Mouse (Mus musculus): ENCODE measurements around the gene Akt1. TPM values are rescaled to one million over a fixed set of nuclear protein-coding genes. Genes with fewer than 3 reads are reported as not detected.

Akt1 gene
- polyA plus RNA-seq, 1 experiment from 2014 or later = 64.6 TPM

GRCm38 (mm10) chr12:112667619-112668297, 6.9 kb downstream of the Akt1 start:
- ATAC-seq (ENCODE audit: insufficient number of reproducible peaks, insufficient read depth, low FRiP score, low read depth) = no peak
- no peaks in the 10 kb centered on the region for H3K27me3 ChIP-seq (ENCODE audit: control insufficient read depth, insufficient read depth, low read length)
- H3K9me3 ChIP-seq (ENCODE audit: control insufficient read depth, low read depth, low read length) = no peaks in the 10 kb centered on the region
- no peak overlapping the region for H3K4me3 ChIP-seq (ENCODE audit: low read depth, low read length)
- no peak overlapping the region for H3K4me2 ChIP-seq (replicated peaks; ENCODE audit: low read depth, low read length)
- H3K4me1 ChIP-seq (ENCODE audit: control insufficient read depth, insufficient read depth, low read length) = peaks cover 65% of the 10 kb centered on the region
- peaks cover 66% of the 10 kb centered on the region for H3K36me3 ChIP-seq (ENCODE audit: control insufficient read depth, insufficient read depth, low read length)
- WGBS = 83% methylated on average over 10 of the region's 10 CpGs
- no peak overlapping the region for H3K9ac ChIP-seq (replicated peaks; ENCODE audit: low read depth, low read length)
- H3K27ac ChIP-seq (ENCODE audit: low read length) = peak overlapping the region; percentile 21; the same call in 1 of the 2 replicates

GRCm38 (mm10) chr12:112665881-112666544, 8.7 kb downstream of the Akt1 start:
- H3K4me2 ChIP-seq (replicated peaks; ENCODE audit: low read depth, low read length) = 0 out of 2 replicates have a peak overlapping the region, but pooled peaks have one; percentile 0
- peaks cover 71% of the 10 kb centered on the region for H3K36me3 ChIP-seq (ENCODE audit: control insufficient read depth, insufficient read depth, low read length)

GRCm38 (mm10) chr12:112665445-112665844, 9.2 kb downstream of the Akt1 start:
- peak overlapping the region; percentile 61; the same call in 1 of the 2 replicates for H3K27ac ChIP-seq (ENCODE audit: low read length)
- no peak for ATAC-seq (ENCODE audit: insufficient number of reproducible peaks, insufficient read depth, low FRiP score, low read depth)

More at GRCm38 (mm10) chr12:112665881-112666544, 8.7 kb downstream of the Akt1 start:
- Histone ChIP-seq H3K27me3 (ENCODE audit: control insufficient read depth, insufficient read depth, low read length) (no peaks in the 10 kb centered on the region), H3K9ac (replicated peaks; ENCODE audit: low read depth, low read length) (no peak overlapping the region), H3K4me1 (ENCODE audit: control insufficient read depth, insufficient read depth, low read length) (peaks cover 66% of the 10 kb centered on the region), H3K27ac (ENCODE audit: low read length) (peak overlapping the region; percentile 61; the same call in 1 of the 2 replicates), H3K4me3 (ENCODE audit: low read depth, low read length) (no peak overlapping the region), H3K9me3 (ENCODE audit: control insufficient read depth, low read depth, low read length) (no peaks in the 10 kb centered on the region)
- 87% methylated on average over 9 of the region's 9 CpGs for WGBS
- no peak for ATAC-seq (ENCODE audit: insufficient number of reproducible peaks, insufficient read depth, low FRiP score, low read depth)

GRCm38 (mm10) chr12:112664656-112665055, 10.0 kb downstream of the Akt1 start:
- H3K4me1 ChIP-seq (ENCODE audit: control insufficient read depth, insufficient read depth, low read length) = peaks cover 70% of the 10 kb centered on the region
- no peak overlapping the region for H3K4me3 ChIP-seq (ENCODE audit: low read depth, low read length)
- H3K4me2 ChIP-seq (replicated peaks; ENCODE audit: low read depth, low read length) = no peak overlapping the region
- H3K27ac ChIP-seq (ENCODE audit: low read length) = peak overlapping the region; percentile 61; the same call in 1 of the 2 replicates
- no peak overlapping the region for H3K9ac ChIP-seq (replicated peaks; ENCODE audit: low read depth, low read length)
- 30% methylated on average over 5 of the region's 5 CpGs for WGBS
- H3K9me3 ChIP-seq (ENCODE audit: control insufficient read depth, low read depth, low read length) = no peaks in the 10 kb centered on the region
- no peak for ATAC-seq (ENCODE audit: insufficient number of reproducible peaks, insufficient read depth, low FRiP score, low read depth)
- no peaks in the 10 kb centered on the region for H3K27me3 ChIP-seq (ENCODE audit: control insufficient read depth, insufficient read depth, low read length)
- H3K36me3 ChIP-seq (ENCODE audit: control insufficient read depth, insufficient read depth, low read length) = peaks cover 59% of the 10 kb centered on the region

More at GRCm38 (mm10) chr12:112665445-112665844, 9.2 kb downstream of the Akt1 start:
- H3K27me3 ChIP-seq (ENCODE audit: control insufficient read depth, insufficient read depth, low read length) = no peaks in the 10 kb centered on the region
- peaks cover 65% of the 10 kb centered on the region for H3K36me3 ChIP-seq (ENCODE audit: control insufficient read depth, insufficient read depth, low read length)
- H3K9ac ChIP-seq (replicated peaks; ENCODE audit: low read depth, low read length) = no peak overlapping the region
- no peaks in the 10 kb centered on the region for H3K9me3 ChIP-seq (ENCODE audit: control insufficient read depth, low read depth, low read length)
- peaks cover 66% of the 10 kb centered on the region for H3K4me1 ChIP-seq (ENCODE audit: control insufficient read depth, insufficient read depth, low read length)
- 29% methylated on average over 18 of the region's 18 CpGs for WGBS
- no peak overlapping the region for H3K4me3 ChIP-seq (ENCODE audit: low read depth, low read length)
- H3K4me2 ChIP-seq (replicated peaks; ENCODE audit: low read depth, low read length) = peak overlapping the region; percentile 0; the same call in 1 of the 2 replicates

GRCm38 (mm10) chr12:112664124-112664523, 10.6 kb downstream of the Akt1 start:
- ATAC-seq (ENCODE audit: insufficient number of reproducible peaks, insufficient read depth, low FRiP score, low read depth) = no peak
- peak overlapping the region; percentile 22; the same call in 1 of the 2 replicates for H3K27ac ChIP-seq (ENCODE audit: low read length)
- no peaks in the 10 kb centered on the region for H3K9me3 ChIP-seq (ENCODE audit: control insufficient read depth, low read depth, low read length)
- 38% methylated on average over 2 of the region's 2 CpGs for WGBS
- H3K27me3 ChIP-seq (ENCODE audit: control insufficient read depth, insufficient read depth, low read length) = no peaks in the 10 kb centered on the region
- no peak overlapping the region for H3K4me3 ChIP-seq (ENCODE audit: low read depth, low read length)
- H3K36me3 ChIP-seq (ENCODE audit: control insufficient read depth, insufficient read depth, low read length) = peaks cover 59% of the 10 kb centered on the region
- no peak overlapping the region for H3K9ac ChIP-seq (replicated peaks; ENCODE audit: low read depth, low read length)
- H3K4me1 ChIP-seq (ENCODE audit: control insufficient read depth, insufficient read depth, low read length) = peaks cover 74% of the 10 kb centered on the region
- no peak overlapping the region for H3K4me2 ChIP-seq (replicated peaks; ENCODE audit: low read depth, low read length)

- Histone ChIP-seq H3K27ac (ENCODE audit: low read length) (peak overlapping the region; percentile 22; the same call in 1 of the 2 replicates), H3K4me1 (ENCODE audit: control insufficient read depth, insufficient read depth, low read length) (peaks cover 74% of the 10 kb centered on the region), H3K4me2 (replicated peaks; ENCODE audit: low read depth, low read length) (no peak overlapping the region), H3K36me3 (ENCODE audit: control insufficient read depth, insufficient read depth, low read length) (peaks cover 60% of the 10 kb centered on the region), H3K9me3 (ENCODE audit: control insufficient read depth, low read depth, low read length) (no peaks in the 10 kb centered on the region), H3K9ac (replicated peaks; ENCODE audit: low read depth, low read length) (no peak overlapping the region; the same call in 1 of the 2 replicates), H3K27me3 (ENCODE audit: control insufficient read depth, insufficient read depth, low read length) (no peaks in the 10 kb centered on the region), H3K4me3 (ENCODE audit: low read depth, low read length) (no peak overlapping the region)
- WGBS = 77% methylated on average over 12 of the region's 12 CpGs
- no peak for ATAC-seq (ENCODE audit: insufficient number of reproducible peaks, insufficient read depth, low FRiP score, low read depth)
Measured at GRCm38 (mm10) chr12:112663716-112664115, 11.0 kb downstream of the Akt1 start.

- ATAC-seq (ENCODE audit: insufficient number of reproducible peaks, insufficient read depth, low FRiP score, low read depth) = no peak
- Histone ChIP-seq H3K27ac (ENCODE audit: low read length) (peak overlapping the region; percentile 22; the same call in 1 of the 2 replicates), H3K9me3 (ENCODE audit: control insufficient read depth, low read depth, low read length) (no peaks in the 10 kb centered on the region), H3K4me2 (replicated peaks; ENCODE audit: low read depth, low read length) (no peak overlapping the region), H3K27me3 (ENCODE audit: control insufficient read depth, insufficient read depth, low read length) (no peaks in the 10 kb centered on the region), H3K9ac (replicated peaks; ENCODE audit: low read depth, low read length) (no peak overlapping the region; the same call in 1 of the 2 replicates), H3K4me1 (ENCODE audit: control insufficient read depth, insufficient read depth, low read length) (peaks cover 70% of the 10 kb centered on the region), H3K36me3 (ENCODE audit: control insufficient read depth, insufficient read depth, low read length) (peaks cover 61% of the 10 kb centered on the region), H3K4me3 (ENCODE audit: low read depth, low read length) (no peak overlapping the region)
- 75% methylated on average over 11 of the region's 11 CpGs for WGBS
Measured at GRCm38 (mm10) chr12:112663303-112663702, 11.4 kb downstream of the Akt1 start.

GRCm38 (mm10) chr12:112661851-112662250, 12.8 kb downstream of the Akt1 start:
- Histone ChIP-seq H3K27me3 (ENCODE audit: control insufficient read depth, insufficient read depth, low read length) (no peaks in the 10 kb centered on the region), H3K4me1 (ENCODE audit: control insufficient read depth, insufficient read depth, low read length) (peaks cover 69% of the 10 kb centered on the region), H3K9me3 (ENCODE audit: control insufficient read depth, low read depth, low read length) (no peaks in the 10 kb centered on the region), H3K9ac (replicated peaks; ENCODE audit: low read depth, low read length) (no peak overlapping the region), H3K4me2 (replicated peaks; ENCODE audit: low read depth, low read length) (no peak overlapping the region), H3K36me3 (ENCODE audit: control insufficient read depth, insufficient read depth, low read length) (peaks cover 61% of the 10 kb centered on the region), H3K27ac (ENCODE audit: low read length) (peak overlapping the region; percentile 93), H3K4me3 (ENCODE audit: low read depth, low read length) (no peak overlapping the region)
- ATAC-seq (ENCODE audit: insufficient number of reproducible peaks, insufficient read depth, low FRiP score, low read depth) = no peak
- 83% methylated on average over 9 of the region's 9 CpGs for WGBS
